Mouse (Mus musculus) kidney, adult 10 weeks (tissue): ENCODE results near the gene Pak2. TPM values are rescaled to one million over a fixed set of nuclear protein-coding genes. Genes with fewer than 3 reads are reported as not detected.

Experiments used
- polyA plus RNA-seq: library from polyadenylated mRNA; stranded (reverse); fragments of 350-450 nt; fragmentation: Illumina TruSeq; extraction: RNeasy Lipid Tissue Mini Kit (QIAGEN cat#74804); gene quantifications from one replicate; pipeline ENCODE4 v1.2.3, GENCODE M21; 2014; ENCODE audit warnings: low read depth, low replicate concordance

The Pak2 gene
- 76.3 TPM for polyA plus RNA-seq

DNA sequence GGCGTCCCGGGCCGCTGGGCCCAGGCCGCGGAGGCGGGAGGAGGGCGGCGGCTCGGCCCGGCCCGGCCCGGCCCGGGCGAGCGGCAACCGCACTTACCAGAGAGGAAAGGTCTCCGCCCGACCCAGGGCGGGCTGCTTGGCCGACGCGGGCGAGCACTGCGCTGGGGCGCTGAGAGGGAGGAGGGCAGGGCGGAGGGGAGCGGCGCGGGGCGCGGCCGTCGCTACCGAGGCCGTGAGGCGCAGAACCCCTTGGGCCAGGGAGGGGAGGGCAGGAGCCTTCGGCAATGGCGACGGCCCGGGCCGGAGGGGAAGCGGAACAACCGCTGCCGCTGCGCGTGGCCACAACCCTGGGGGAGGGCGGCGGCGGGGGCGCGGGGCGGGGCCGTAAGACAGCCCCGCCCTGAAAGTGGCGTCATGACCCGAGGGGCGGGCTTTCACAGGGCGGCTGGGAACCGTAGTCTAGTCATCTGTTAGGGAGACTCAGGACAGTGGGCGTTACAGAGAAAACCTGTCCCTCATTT lies at the start of gene Pak2:
Gene Pak2, minus strand, starts transcription at position 352 of the 521 bp plus-strand sequence.

DNA sequence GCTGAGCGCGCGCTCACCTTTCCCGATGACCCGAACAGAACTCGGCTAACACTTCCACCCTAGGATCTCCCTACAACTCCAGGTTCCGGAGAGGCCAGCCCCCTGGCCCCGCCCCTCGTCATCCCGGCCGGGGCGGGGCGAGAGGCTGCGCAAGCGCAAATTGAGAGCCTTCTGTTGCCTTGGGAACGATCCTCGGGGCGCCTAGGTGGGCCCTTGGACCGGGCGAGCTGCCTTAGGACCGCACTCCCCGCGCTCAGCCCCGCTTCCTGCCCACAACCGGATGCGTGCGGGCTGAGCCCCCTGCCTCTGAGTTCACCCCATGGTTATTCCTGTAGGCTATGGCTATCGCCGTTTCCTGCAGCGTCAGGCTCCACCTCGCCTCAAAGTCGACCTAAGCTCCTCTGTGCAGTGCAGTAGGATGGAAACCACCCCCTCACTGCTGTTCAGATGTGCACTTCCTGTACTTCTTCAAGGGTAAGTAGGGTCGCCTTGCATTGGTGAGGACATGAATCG lies 20.6 kb upstream of the Pak2 start, which contains the start of the genes Pigx and Cep19:
Gene Pigx, minus strand, starts transcription at position 103 of the 513 bp plus-strand sequence.
Gene Cep19, plus strand, starts transcription at position 163 of the 513 bp plus-strand sequence.

DNA sequence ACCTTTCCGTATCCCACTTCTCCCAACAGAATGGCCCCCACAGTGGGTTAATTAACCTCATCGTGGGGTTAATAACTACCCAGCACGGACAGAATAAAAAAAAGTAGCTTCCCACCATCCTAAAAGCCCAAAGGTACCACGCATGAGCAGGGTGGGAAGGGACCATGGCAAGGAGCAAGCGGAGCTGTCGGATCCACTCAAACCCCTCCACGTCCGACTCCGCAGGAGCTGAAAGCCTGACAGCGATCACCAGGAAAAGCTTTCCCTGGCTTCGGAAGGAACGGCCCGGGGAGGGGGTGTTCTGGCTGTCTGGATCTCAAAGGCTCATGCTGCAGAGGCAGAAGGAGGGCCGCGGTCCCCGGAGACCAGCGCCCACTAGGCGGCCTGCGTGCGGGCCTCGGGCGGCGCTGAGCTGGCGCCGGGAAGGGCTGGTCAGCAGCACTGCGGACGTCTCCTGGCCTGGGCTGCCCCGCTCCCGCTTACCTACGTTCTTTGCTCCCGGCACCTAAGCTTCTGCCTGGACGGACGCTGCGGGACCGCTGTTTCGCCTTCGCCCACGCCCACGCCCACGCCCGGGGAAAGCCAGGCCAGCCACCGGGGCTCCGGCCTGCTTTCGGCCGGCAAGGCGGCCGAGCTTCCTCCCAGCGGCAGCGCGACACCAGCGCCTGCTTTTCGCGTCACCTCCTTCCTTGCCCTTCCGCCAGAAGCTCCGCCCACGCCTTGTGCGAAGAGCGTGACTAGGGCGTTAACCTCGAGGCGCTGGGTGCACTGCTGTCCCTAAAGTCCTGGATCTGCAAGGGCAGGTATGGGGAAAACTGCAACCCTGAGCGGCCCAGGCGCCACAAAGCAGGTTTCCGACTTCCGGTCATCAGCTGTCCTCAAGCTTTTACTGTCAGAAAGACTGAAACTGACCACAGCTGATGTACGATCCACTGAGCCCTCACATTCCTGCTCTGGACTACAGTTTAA lies 76.3 kb downstream of the Pak2 start, which contains the start of gene Senp5:
Gene Senp5, minus strand, starts transcription at position 779 of the 969 bp plus-strand sequence.

Other genes with a start within 250 kb of the Pak2 start
- not detected for gene Meltf, start 200.5 kb downstream of the Pak2 start, polyA plus RNA-seq
- not detected for gene Pigz, start 145.5 kb downstream of the Pak2 start, polyA plus RNA-seq
- gene 0610012G03Rik, start 130.8 kb downstream of the Pak2 start, polyA plus RNA-seq = 4.9 TPM
- gene Ncbp2, start 130.8 kb downstream of the Pak2 start, polyA plus RNA-seq = 69.7 TPM
- 24.6 TPM for gene Senp5, start 76.1 kb downstream of the Pak2 start, polyA plus RNA-seq
- 86.6 TPM for gene Pigx, start 20.4 kb upstream of the Pak2 start, polyA plus RNA-seq
- 36.8 TPM for gene Cep19, start 20.5 kb upstream of the Pak2 start, polyA plus RNA-seq
- 0.40 TPM for gene Nrros, start 86.3 kb upstream of the Pak2 start, polyA plus RNA-seq
- not detected for gene Bex6, start 100.5 kb upstream of the Pak2 start, polyA plus RNA-seq
- gene Fbxo45, start 167.8 kb upstream of the Pak2 start, polyA plus RNA-seq = 17.9 TPM
- 7.8 TPM for gene Wdr53, start 167.9 kb upstream of the Pak2 start, polyA plus RNA-seq
- not detected for gene Smco1, start 192.1 kb upstream of the Pak2 start, polyA plus RNA-seq
- 28.3 TPM for gene Rnf168, start 198.1 kb upstream of the Pak2 start, polyA plus RNA-seq